Mouse (Mus musculus): ENCODE results near the gene Rps6ka1. TPM values are rescaled to one million over a fixed set of nuclear protein-coding genes. Genes with fewer than 3 reads are reported as not detected.

Rps6ka1 gene
- 17.3 and 37.5 TPM in 2 replicates for polyA plus RNA-seq (2012; rRNA removed; ENCODE audit: low replicate concordance)

GRCm38 (mm10) chr4:133887672-133888453 is at the start of gene Rps6ka1:
Rps6ka1 (minus strand) TSS chr4:133887797.

Other genes starting within 250 kb of the Rps6ka1 start
- gene Zdhhc18, start 237.6 kb downstream of the Rps6ka1 start, polyA plus RNA-seq (2012; rRNA removed; ENCODE audit: low replicate concordance) = 42.4 and 51.5 TPM in 2 replicates
- gene Pigv, start 215.2 kb downstream of the Rps6ka1 start, polyA plus RNA-seq (2012; rRNA removed; ENCODE audit: low replicate concordance) = 9.1 and 14.4 TPM in 2 replicates
- 26.6 and 68.4 TPM in 2 replicates for gene Arid1a, start 131.0 kb downstream of the Rps6ka1 start, polyA plus RNA-seq (2012; rRNA removed; ENCODE audit: low replicate concordance)
- 37.3 and 49.8 TPM in 2 replicates for gene Hmgn2, start 80.9 kb upstream of the Rps6ka1 start, polyA plus RNA-seq (2012; rRNA removed; ENCODE audit: low replicate concordance)
- 38.1 and 46.6 TPM in 2 replicates for gene Dhdds, start 113.1 kb upstream of the Rps6ka1 start, polyA plus RNA-seq (2012; rRNA removed; ENCODE audit: low replicate concordance)
- 0.03 TPM in 1 of 2 replicates, not detected in the other for gene Lin28a, start 131.0 kb upstream of the Rps6ka1 start, polyA plus RNA-seq (2012; rRNA removed; ENCODE audit: low replicate concordance)
- gene Zfp683, start 166.0 kb upstream of the Rps6ka1 start, polyA plus RNA-seq (2012; rRNA removed; ENCODE audit: low replicate concordance) = 0.59 and 0.79 TPM in 2 replicates
- 0.07 and 1.9 TPM in 2 replicates for gene Crybg2, start 173.0 kb upstream of the Rps6ka1 start, polyA plus RNA-seq (2012; rRNA removed; ENCODE audit: low replicate concordance)
- 34.4 and 67.8 TPM in 2 replicates for gene Cd52, start 207.3 kb upstream of the Rps6ka1 start, polyA plus RNA-seq (2012; rRNA removed; ENCODE audit: low replicate concordance)
- 2.5 and 14.3 TPM in 2 replicates for gene Ubxn11, start 214.8 kb upstream of the Rps6ka1 start, polyA plus RNA-seq (2012; rRNA removed; ENCODE audit: low replicate concordance)
- gene Sh3bgrl3, start 241.0 kb upstream of the Rps6ka1 start, polyA plus RNA-seq (2012; rRNA removed; ENCODE audit: low replicate concordance) = 483 and 501 TPM in 2 replicates

Data from subcutaneous adipose tissue, adult 2 months (tissue).